Mouse (Mus musculus) megakaryocyte-erythroid progenitor cell, adult 5 weeks (primary cell): ENCODE data around the gene Prrg1. TPM values are rescaled to one million over a fixed set of nuclear protein-coding genes. Genes with fewer than 3 reads are reported as not detected.

Experiments used
- polyA plus RNA-seq: library from polyadenylated mRNA; stranded (reverse); fragments of >175 nt; gene quantifications from 2 replicates; pipeline ENCODE4 v1.2.3, GENCODE M21; 2012

The Prrg1 gene
- polyA plus RNA-seq = 0.14 and 0.38 TPM in 2 replicates

GRCm38 (mm10) chrX:78583202-78584004, at the start of gene Prrg1:
Prrg1 (minus strand) TSS chrX:78583896.

Other genes with a start within 250 kb of the Prrg1 start
- not detected in 2 replicates for gene 4930480E11Rik, start 214.3 kb downstream of the Prrg1 start, polyA plus RNA-seq
- not detected in 2 replicates for gene Fam47c, start 153.9 kb upstream of the Prrg1 start, polyA plus RNA-seq